Mouse (Mus musculus) urinary bladder, adult 2 months (tissue): ENCODE results near the gene Thsd1. TPM values are rescaled to one million over a fixed set of nuclear protein-coding genes. Genes with fewer than 3 reads are reported as not detected.

Source experiments
- DNase-seq: peaks from one replicate; pipeline ENCODE4 v3.0.0; 2022; ENCODE audit warnings: low spot score
- polyA plus RNA-seq: library from polyadenylated mRNA; depleted of rRNA; stranded (reverse); fragments of >200 nt; gene quantifications from 2 replicates; pipeline ENCODE4 v1.2.3, GENCODE M21; 2012; rRNA removed

The Thsd1 gene
- polyA plus RNA-seq: 12.1 and 12.3 TPM in 2 replicates

GRCm38 (mm10) chr8:22227061-22227877 is at the start of gene Thsd1:
TSS of gene Thsd1 (plus strand) at chr8:22227313.
- peak; percentile 38 for DNase-seq

DNA sequence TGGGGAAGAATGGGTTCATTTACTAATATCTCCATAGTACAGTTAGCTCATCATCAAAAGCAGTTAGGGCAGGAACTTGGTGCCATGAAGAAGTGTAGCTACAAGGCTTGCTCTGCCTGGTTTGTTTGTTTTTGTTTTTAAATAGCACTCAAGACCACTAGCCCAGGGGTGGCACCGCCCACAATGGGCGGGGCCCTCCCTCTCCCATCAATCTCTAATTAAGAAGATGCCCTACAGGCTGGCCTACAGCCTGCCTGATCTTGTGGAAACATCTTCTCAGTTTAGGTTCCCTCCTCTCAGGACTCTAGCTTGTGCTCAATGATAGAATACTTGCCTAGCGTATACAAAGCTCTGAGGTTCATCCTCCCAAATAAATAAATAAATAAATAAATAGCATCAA is 42.2 kb upstream of the Thsd1 start:
- DNase-seq: no peak

DNA sequence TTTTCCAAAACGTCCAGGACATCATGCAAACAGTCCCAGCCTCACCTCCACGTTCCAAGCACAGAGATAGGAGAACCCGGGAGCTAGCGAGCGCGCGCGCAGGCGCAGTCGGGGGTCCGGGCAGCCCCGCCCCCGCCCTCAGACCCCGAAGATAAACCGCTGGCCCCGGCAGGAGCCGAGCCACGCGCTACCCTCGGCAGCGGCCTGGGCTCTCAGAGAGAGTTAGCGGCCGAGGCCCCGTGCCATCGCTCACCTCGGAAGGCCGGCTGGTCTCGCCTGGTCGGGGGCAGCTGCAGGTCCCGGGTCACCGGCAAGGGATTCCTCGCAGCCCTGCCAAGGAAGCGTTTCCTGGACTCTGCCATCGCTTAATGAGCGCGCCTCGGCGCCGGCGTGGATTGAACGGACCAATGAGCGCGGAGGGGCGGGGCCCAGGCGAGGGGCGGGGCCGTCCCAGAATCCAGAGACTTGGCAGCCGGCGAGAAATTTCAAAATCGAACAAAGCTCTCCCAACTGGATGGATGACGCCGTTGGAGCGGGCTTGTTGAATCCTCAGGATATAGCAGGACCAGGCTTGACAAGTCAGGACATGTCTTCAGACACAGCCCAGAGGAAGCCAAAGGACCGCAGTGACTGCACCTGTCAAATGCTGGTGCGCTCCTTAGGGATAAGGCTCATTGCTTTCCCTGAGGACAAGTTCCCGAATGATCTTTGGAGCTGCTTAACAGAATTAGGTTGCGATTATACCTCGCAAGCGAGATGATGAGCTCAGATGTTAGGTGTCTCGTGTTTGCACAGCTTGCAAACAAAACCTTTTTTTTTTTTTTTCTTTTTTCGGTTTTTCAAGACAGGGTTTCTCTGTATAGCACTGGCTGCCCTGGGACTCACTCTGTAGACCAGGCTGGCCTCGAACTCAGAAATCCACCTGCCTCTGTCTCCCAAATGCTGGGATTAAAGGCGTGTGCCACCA is 41.4 kb upstream of the Thsd1 start, which contains the start of gene Ckap2:
TSS of gene Ckap2 (minus strand) at position 389 of the 967 bp plus-strand sequence.
- DNase-seq: peak; percentile 78

- peak; percentile 94 for DNase-seq
These were observed 34.3 kb upstream of the Thsd1 start, which contains the start of gene Vps36 for GRCm38 (mm10) chr8:22192660-22193431. TSS of gene Vps36 (plus strand) at chr8:22192809.

- peak; percentile 29 for DNase-seq
These were observed 33.6 kb upstream of the Thsd1 start for GRCm38 (mm10) chr8:22193432-22194010.

DNA sequence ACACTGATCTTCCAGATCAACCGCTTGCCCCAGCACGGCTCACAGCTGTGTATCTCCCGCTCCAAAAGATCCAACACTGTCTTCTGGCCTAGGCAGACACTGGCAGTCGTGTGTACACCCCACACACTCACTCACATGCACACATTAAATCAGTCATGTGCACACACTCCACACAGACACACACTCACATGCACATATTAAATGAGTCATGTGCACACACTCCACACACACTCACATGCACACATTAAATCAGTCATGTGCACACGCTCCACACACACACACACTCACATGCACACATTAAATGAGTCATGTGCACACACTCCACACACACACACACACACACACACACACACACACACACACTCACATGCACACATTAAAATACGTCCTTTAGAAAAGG is 29.2 kb upstream of the Thsd1 start:
- DNase-seq: no peak

GRCm38 (mm10) chr8:22199481-22199880 is 27.6 kb upstream of the Thsd1 start:
- no peak for DNase-seq

GRCm38 (mm10) chr8:22207535-22207934 is 19.6 kb upstream of the Thsd1 start:
- DNase-seq: no peak

DNA sequence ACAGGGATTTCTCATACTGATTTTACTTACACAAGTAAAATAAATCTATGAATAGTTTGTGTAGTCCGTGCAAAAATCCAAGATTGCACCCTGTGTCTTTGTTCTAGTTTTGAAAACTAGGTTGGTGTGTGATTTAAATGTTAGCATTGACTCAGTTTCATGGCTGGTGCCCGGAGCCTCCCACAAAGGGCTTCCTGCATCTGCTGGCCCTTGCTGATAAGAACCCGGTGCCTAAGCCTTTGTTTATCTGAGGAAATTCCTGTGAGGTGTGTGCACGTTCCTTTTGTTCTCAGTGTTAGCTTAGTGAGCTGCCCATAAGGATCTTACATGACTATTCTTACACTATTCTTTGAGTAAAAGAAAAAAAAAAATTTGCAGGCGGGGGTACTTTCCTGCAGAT is 18.1 kb upstream of the Thsd1 start:
- DNase-seq: no peak

GRCm38 (mm10) chr8:22214826-22215225 is 12.3 kb upstream of the Thsd1 start:
- peak; percentile 29 for DNase-seq

GRCm38 (mm10) chr8:22226361-22226760 is 752 bp upstream of the Thsd1 start:
- no peak for DNase-seq

- DNase-seq: no peak
These were observed 1.5 kb downstream of the Thsd1 start for GRCm38 (mm10) chr8:22228621-22229020.

DNA sequence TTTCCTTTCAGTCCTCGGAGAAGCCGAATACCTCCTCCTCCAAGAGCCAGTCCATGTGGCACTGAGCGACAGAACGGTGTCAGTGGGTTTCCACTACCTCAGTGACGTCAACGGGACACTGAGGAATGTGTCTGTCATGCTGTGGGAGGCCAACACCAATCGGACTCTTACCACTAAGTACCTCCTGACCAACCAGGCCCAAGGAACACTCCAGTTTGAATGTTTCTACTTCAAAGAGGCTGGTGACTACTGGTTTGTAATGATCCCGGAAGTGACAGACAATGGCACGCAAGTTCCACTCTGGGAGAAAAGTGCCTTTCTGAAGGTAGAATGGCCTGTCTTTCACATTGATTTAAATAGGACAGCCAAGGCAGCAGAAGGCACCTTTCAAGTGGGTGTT is 15.9 kb downstream of the Thsd1 start:
- no peak for DNase-seq

GRCm38 (mm10) chr8:22245663-22246062 is 18.6 kb downstream of the Thsd1 start:
- DNase-seq: no peak

- DNase-seq: no peak
These were observed 20.8 kb downstream of the Thsd1 start for GRCm38 (mm10) chr8:22247956-22248355.

DNA sequence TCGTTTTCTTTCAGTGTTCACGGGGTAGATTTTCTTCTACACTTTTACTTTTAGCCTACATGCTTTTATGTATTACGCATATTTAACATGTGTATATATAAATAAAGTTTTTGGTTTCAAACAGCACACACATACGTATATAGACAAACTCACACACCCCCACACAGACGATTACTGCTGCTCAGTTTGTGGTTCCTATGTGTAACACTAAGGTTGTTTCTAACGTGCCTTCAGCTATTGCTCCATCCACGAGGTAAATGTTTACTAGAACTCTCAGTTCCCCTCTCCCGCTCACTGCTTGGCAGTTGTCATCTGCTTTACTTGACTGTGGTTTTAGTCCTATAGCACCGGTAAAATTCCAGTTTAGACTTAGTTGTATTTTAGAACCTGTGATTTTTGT is 22.0 kb downstream of the Thsd1 start:
- no peak for DNase-seq

DNA sequence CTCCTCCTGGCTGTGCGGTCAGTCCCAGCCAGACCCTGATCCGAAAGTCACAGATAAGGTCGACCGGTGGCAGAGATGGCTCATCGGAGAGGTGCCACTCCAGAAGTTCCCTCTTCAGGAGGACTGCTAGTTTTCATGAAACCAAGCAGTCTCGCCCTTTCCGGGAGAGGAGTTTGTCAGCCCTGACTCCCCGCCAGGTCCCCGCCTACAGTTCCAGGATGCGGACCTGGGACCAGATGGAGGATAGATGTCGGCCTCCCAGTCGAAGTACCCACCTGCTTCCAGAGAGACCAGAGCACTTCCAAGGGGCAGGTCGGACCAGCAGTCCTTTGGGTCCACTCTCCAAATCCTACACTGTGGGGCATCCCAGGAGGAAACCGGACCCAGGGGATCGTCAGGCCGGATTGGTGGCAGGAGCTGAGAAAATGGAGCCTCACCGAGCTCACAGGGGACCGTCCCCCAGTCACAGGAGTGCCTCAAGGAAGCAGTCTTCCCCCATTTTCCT is 31.9 kb downstream of the Thsd1 start:
- DNase-seq: no peak

DNA sequence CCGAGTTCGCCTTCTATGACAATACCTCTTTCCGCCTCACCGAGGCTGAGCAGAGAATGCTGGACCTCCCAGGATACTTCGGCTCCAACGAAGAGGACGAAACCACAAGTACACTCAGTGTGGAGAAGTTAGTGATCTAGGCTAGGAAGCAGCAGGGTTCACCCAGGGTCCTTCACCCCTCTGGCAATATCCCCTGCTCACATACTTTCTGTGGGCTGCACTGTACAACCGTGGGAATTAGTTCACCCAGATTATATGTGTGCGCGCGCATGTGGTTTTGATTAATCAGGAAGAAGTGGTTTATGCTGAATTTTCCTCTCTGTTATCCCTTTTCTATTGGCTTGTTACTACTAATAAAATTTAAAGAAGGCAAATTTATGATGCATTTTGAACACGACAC is 32.4 kb downstream of the Thsd1 start:
- DNase-seq: no peak

DNA sequence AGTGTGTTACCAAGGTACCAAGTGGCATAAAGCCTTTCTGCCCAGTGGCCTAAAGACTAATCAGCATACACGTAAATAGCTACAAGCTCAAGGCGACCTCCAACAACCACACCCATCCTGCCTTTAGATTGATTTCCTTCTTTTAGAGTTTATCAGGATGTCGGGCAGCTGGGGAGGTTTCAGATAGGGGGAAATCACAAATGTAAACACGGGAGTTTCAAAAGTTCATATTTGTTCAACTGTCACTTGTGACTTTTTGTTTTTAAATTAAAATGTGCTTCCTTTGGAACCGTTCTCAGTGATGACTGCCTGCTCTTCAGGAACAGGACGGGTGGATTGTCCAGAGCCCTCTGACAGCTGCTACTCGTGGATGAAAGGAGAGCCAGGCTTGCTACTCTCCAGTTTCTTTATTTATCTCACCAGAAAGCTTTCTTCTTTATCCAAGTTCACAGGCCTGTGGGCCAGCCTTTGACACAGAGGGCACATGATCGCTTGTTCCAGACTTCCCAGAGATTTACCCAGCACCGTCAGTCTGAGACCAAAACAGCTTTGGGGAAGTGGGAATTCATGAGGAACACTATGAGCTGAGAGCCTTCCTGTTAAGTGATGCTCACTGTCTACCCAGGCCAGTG is 33.1 kb downstream of the Thsd1 start:
- DNase-seq: no peak

DNA sequence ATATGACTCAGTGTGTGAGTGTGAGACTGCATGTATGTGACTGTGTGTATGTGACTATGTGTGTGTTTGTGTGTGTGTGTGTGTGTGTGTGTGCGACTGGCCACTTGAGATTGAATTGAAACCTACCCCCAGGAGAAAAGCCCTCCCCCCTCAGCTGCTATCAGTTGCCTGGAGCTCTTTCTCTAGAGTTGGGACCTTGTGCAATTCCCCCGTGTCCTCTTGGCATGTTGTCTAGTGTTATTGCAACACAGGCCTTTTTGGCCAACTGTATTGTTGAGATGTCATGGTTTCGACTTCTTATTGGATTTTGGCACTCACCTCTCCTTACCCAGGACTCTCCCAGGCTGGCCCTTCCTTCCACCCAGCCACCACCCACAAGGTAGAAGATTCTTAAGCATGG is 35.2 kb downstream of the Thsd1 start:
- no peak for DNase-seq

GRCm38 (mm10) chr8:22264292-22264691 is 37.2 kb downstream of the Thsd1 start:
- no peak for DNase-seq
